Mouse (Mus musculus): ENCODE measurements around the gene Col4a2. TPM values are rescaled to one million over a fixed set of nuclear protein-coding genes. Genes with fewer than 3 reads are reported as not detected.
A peak's percentile ranks its signal among the peaks of the same experiment; 100 is the strongest.

Gene Col4a2
- polyA plus RNA-seq, 1 experiment from 2014 or later = 26.5 TPM

DNA sequence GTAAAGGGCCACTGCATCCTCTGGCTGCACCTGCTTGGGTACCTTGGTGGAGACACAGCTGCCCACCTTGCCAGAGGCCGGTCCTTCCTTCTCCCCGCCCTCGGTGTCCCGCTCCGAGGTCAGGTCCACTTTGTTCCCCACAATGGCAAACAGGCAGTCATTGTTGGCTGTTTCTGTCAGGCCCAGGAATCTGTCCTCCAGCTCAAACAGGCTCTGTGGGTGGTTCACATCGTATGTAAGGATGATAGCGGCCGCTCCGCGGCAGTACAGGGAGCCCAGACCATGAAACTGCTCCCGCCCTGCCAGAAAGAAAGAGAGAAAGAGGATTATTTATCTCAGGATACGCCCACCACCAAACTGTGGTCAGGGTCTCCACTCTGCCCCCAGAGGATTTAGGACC is 141.6 kb downstream of the Col4a2 start:
- no peaks in the 10 kb centered on the region for H3K9me3 ChIP-seq (ENCODE audit: control insufficient read depth, low read length)
- peaks cover 8% of the 10 kb centered on the region; the same call in 1 of the 2 replicates for H3K4me1 ChIP-seq (ENCODE audit: control insufficient read depth, insufficient read depth, low read length)
- H3K9ac ChIP-seq (ENCODE audit: low read length) = no peak overlapping the region
- no peak overlapping the region for H3K27ac ChIP-seq (replicated peaks; ENCODE audit: low read depth, low read length)
- H3K4me3 ChIP-seq (ENCODE audit: low read depth, low read length) = no peak overlapping the region
- H3K4me2 ChIP-seq (ENCODE audit: low read depth, severe bottlenecking) = no peak overlapping the region
- DNase-seq (ENCODE audit: low spot score) (no peak), ATAC-seq (ENCODE audit: insufficient number of reproducible peaks, low FRiP score, low TSS enrichment, low read depth) (no peak)
- no peaks in the 10 kb centered on the region for H3K27me3 ChIP-seq (ENCODE audit: control insufficient read depth, insufficient read depth, low read length)
- 79% methylated on average over 12 of the region's 12 CpGs for WGBS
- no peaks in the 10 kb centered on the region for H3K36me3 ChIP-seq (ENCODE audit: control insufficient read depth, insufficient read depth, low read length)

GRCm38 (mm10) chr8:11457278-11457677 is 144.7 kb downstream of the Col4a2 start:
- no peak for DNase-seq (ENCODE audit: low spot score)
- no peak for ATAC-seq (ENCODE audit: insufficient number of reproducible peaks, low FRiP score, low TSS enrichment, low read depth)
- no peak overlapping the region for H3K27ac ChIP-seq (replicated peaks; ENCODE audit: low read depth, low read length)
- H3K4me3 ChIP-seq (ENCODE audit: low read depth, low read length) = no peak overlapping the region
- no peaks in the 10 kb centered on the region for H3K27me3 ChIP-seq (ENCODE audit: control insufficient read depth, insufficient read depth, low read length)
- no peak overlapping the region for H3K4me2 ChIP-seq (ENCODE audit: low read depth, severe bottlenecking)
- WGBS = 77% methylated on average over 3 of the region's 3 CpGs
- peaks cover 8% of the 10 kb centered on the region; the same call in 1 of the 2 replicates for H3K4me1 ChIP-seq (ENCODE audit: control insufficient read depth, insufficient read depth, low read length)
- no peaks in the 10 kb centered on the region for H3K36me3 ChIP-seq (ENCODE audit: control insufficient read depth, insufficient read depth, low read length)
- H3K9me3 ChIP-seq (ENCODE audit: control insufficient read depth, low read length) = no peaks in the 10 kb centered on the region
- H3K9ac ChIP-seq (ENCODE audit: low read length) = no peak overlapping the region

DNA sequence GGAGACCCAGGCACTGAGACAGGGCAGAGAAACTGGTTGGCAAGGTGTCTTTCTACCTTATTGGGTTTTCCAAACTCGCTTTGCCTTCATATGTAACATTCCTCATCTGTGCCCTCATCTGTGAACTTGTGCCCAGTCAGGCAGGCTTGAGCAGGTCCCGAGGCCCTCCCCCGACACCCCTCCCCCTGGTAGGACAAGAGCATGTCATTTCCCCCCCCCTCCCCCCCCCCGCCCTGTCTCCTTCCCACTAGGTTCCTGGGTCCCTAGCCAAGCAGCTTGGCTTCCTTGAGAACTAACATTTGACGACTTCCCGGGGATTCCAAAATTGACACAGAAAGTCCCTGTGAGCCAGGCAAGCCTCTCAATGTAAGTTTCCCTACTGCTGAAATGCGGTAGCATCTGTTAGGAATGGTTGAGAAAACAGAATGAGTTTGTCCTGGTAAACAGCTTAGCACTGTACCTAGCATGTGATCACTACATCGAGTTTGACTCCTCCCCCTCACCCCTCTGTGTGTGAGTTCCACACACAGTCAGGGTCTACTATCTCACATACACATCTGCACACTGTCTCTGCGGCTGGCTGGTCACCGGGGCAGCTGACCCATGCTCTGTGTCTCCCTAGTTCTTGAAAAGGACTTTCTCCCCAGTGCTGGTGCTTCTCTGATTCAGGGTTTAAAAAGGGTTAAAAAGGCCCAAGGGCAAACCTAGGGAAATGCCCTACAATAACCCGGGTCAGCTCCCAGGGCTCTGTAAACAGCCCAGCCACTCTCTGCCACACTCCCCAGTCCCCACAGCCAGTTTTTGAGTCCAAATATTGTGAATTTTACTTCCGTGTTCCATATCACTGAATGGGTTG is 145.6 kb downstream of the Col4a2 start:
- Histone ChIP-seq H3K4me1 (ENCODE audit: control insufficient read depth, insufficient read depth, low read length) (peaks cover 8% of the 10 kb centered on the region; the same call in 1 of the 2 replicates), H3K4me2 (ENCODE audit: low read depth, severe bottlenecking) (no peak overlapping the region), H3K9me3 (ENCODE audit: control insufficient read depth, low read length) (no peaks in the 10 kb centered on the region), H3K27me3 (ENCODE audit: control insufficient read depth, insufficient read depth, low read length) (no peaks in the 10 kb centered on the region), H3K9ac (ENCODE audit: low read length) (no peak overlapping the region), H3K4me3 (ENCODE audit: low read depth, low read length) (no peak overlapping the region), H3K36me3 (ENCODE audit: control insufficient read depth, insufficient read depth, low read length) (no peaks in the 10 kb centered on the region), H3K27ac (replicated peaks; ENCODE audit: low read depth, low read length) (no peak overlapping the region)
- WGBS = 46% methylated on average over 11 of the region's 12 CpGs
- DNase-seq (ENCODE audit: low spot score) (no peak), ATAC-seq (ENCODE audit: insufficient number of reproducible peaks, low FRiP score, low TSS enrichment, low read depth) (no peak)

GRCm38 (mm10) chr8:11459016-11459415 is 146.4 kb downstream of the Col4a2 start:
- H3K4me3 ChIP-seq (ENCODE audit: low read depth, low read length) = no peak overlapping the region
- DNase-seq (ENCODE audit: low spot score) (no peak), ATAC-seq (ENCODE audit: insufficient number of reproducible peaks, low FRiP score, low TSS enrichment, low read depth) (0 out of 2 replicates have a peak, but pooled peaks have one; percentile 54)
- H3K27ac ChIP-seq (replicated peaks; ENCODE audit: low read depth, low read length) = no peak overlapping the region
- no peak overlapping the region for H3K9ac ChIP-seq (ENCODE audit: low read length)
- H3K27me3 ChIP-seq (ENCODE audit: control insufficient read depth, insufficient read depth, low read length) = no peaks in the 10 kb centered on the region
- 43% methylated on average over 5 of the region's 5 CpGs for WGBS
- H3K4me1 ChIP-seq (ENCODE audit: control insufficient read depth, insufficient read depth, low read length) = peaks cover 8% of the 10 kb centered on the region; the same call in 1 of the 2 replicates
- no peaks in the 10 kb centered on the region for H3K9me3 ChIP-seq (ENCODE audit: control insufficient read depth, low read length)
- H3K4me2 ChIP-seq (ENCODE audit: low read depth, severe bottlenecking) = no peak overlapping the region
- H3K36me3 ChIP-seq (ENCODE audit: control insufficient read depth, insufficient read depth, low read length) = no peaks in the 10 kb centered on the region

DNA sequence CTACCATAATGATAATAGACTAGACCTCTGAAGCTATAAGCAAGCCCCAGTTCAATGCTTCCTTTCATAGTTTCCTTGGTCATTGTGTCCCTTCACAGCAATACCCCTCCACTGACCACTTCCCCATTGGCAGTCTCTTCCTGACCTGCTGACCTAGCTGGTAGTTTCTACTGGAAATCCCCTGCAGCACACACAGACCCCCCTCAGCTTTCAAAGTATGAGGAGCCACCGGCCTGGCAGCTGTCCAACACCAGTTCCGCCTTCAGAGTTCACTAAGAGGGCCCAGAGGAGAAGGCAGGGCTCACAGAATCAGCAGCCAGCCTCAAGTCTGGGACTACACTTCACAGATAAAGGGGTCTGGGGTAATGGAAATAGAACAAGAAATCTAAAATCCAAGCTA is 148.3 kb downstream of the Col4a2 start:
- H3K4me3 ChIP-seq (ENCODE audit: low read depth, low read length) = no peak overlapping the region
- no peaks in the 10 kb centered on the region for H3K36me3 ChIP-seq (ENCODE audit: control insufficient read depth, insufficient read depth, low read length)
- H3K27me3 ChIP-seq (ENCODE audit: control insufficient read depth, insufficient read depth, low read length) = no peaks in the 10 kb centered on the region
- no peak overlapping the region for H3K9ac ChIP-seq (ENCODE audit: low read length)
- whole genome bisulfite sequencing = 69% methylated on average over 2 of the region's 2 CpGs
- H3K9me3 ChIP-seq (ENCODE audit: control insufficient read depth, low read length) = no peaks in the 10 kb centered on the region
- no peak overlapping the region for H3K27ac ChIP-seq (replicated peaks; ENCODE audit: low read depth, low read length)
- H3K4me1 ChIP-seq (ENCODE audit: control insufficient read depth, insufficient read depth, low read length) = peaks cover 8% of the 10 kb centered on the region; the same call in 1 of the 2 replicates
- no peak overlapping the region for H3K4me2 ChIP-seq (ENCODE audit: low read depth, severe bottlenecking)
- no peak for ATAC-seq (ENCODE audit: insufficient number of reproducible peaks, low FRiP score, low TSS enrichment, low read depth)
- DNase-seq (ENCODE audit: low spot score) = no peak

DNA sequence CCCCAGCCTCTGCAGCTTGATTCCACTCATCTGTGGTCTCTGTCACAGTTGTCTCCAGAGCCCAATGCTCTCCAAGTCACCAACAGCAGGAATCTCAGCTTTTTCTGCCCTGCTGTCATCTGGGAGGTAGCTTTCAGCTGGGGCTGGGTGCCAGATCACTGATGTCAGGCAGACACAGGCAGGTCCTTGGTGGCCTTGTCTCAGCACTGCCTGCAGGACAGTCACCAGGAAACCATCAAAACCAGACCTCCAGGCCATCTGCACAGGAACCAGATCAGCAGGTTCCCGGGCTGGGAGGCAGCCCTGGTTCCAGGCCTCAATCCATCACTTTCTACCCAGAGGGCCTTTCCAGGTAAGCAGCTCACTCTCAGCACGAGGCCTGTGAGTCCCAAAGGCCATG is 149.2 kb downstream of the Col4a2 start:
- no peak for DNase-seq (ENCODE audit: low spot score)
- Histone ChIP-seq H3K9ac (ENCODE audit: low read length) (no peak overlapping the region), H3K36me3 (ENCODE audit: control insufficient read depth, insufficient read depth, low read length) (no peaks in the 10 kb centered on the region), H3K4me1 (ENCODE audit: control insufficient read depth, insufficient read depth, low read length) (peaks cover 8% of the 10 kb centered on the region; the same call in 1 of the 2 replicates), H3K9me3 (ENCODE audit: control insufficient read depth, low read length) (no peaks in the 10 kb centered on the region), H3K4me3 (ENCODE audit: low read depth, low read length) (no peak overlapping the region), H3K4me2 (ENCODE audit: low read depth, severe bottlenecking) (no peak overlapping the region), H3K27me3 (ENCODE audit: control insufficient read depth, insufficient read depth, low read length) (no peaks in the 10 kb centered on the region), H3K27ac (replicated peaks; ENCODE audit: low read depth, low read length) (no peak overlapping the region)
- 41% methylated on average over 2 of the region's 2 CpGs for WGBS
- no peak for ATAC-seq (ENCODE audit: insufficient number of reproducible peaks, low FRiP score, low TSS enrichment, low read depth)

DNA sequence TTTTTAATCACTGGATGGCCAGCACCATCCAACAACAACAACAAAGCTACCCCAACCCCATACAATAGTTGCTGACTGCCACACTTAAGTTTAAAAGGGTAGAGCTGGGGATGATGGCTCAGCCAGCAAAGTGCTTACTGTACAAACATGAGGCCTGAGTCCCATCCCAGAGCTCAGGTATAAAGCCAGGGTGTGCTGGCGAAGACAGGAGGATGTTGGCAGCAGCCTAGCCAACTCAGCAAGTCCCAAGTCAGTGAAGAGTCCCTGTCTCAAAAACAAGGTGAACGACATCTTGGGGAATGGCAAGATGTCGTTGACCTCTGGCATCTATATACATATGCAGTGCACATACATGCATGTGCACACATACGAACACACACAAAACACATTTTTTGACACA is 150.0 kb downstream of the Col4a2 start:
- Histone ChIP-seq H3K9ac (ENCODE audit: low read length) (no peak overlapping the region), H3K4me1 (ENCODE audit: control insufficient read depth, insufficient read depth, low read length) (peaks cover 8% of the 10 kb centered on the region; the same call in 1 of the 2 replicates), H3K4me2 (ENCODE audit: low read depth, severe bottlenecking) (no peak overlapping the region), H3K4me3 (ENCODE audit: low read depth, low read length) (no peak overlapping the region), H3K27me3 (ENCODE audit: control insufficient read depth, insufficient read depth, low read length) (no peaks in the 10 kb centered on the region), H3K9me3 (ENCODE audit: control insufficient read depth, low read length) (no peaks in the 10 kb centered on the region), H3K27ac (replicated peaks; ENCODE audit: low read depth, low read length) (no peak overlapping the region), H3K36me3 (ENCODE audit: control insufficient read depth, insufficient read depth, low read length) (no peaks in the 10 kb centered on the region)
- ATAC-seq (ENCODE audit: insufficient number of reproducible peaks, low FRiP score, low TSS enrichment, low read depth) (no peak), DNase-seq (ENCODE audit: low spot score) (no peak)
- WGBS = 93% methylated on average over 4 of the region's 4 CpGs

- H3K4me2 ChIP-seq (ENCODE audit: low read depth, severe bottlenecking) = no peak overlapping the region
These were observed 150.9 kb downstream of the Col4a2 start for GRCm38 (mm10) chr8:11463541-11463888.

More at GRCm38 (mm10) chr8:11463541-11463888, 150.9 kb downstream of the Col4a2 start:
- H3K27ac ChIP-seq (replicated peaks; ENCODE audit: low read depth, low read length) = no peak overlapping the region
- DNase-seq (ENCODE audit: low spot score) (no peak), ATAC-seq (ENCODE audit: insufficient number of reproducible peaks, low FRiP score, low TSS enrichment, low read depth) (no peak)
- H3K9ac ChIP-seq (ENCODE audit: low read length) = no peak overlapping the region
- H3K4me3 ChIP-seq (ENCODE audit: low read depth, low read length) = no peak overlapping the region
- no peaks in the 10 kb centered on the region for H3K27me3 ChIP-seq (ENCODE audit: control insufficient read depth, insufficient read depth, low read length)
- WGBS = 91% methylated on average over 2 of the region's 2 CpGs
- H3K36me3 ChIP-seq (ENCODE audit: control insufficient read depth, insufficient read depth, low read length) = no peaks in the 10 kb centered on the region
- peaks cover 5% of the 10 kb centered on the region; the same call in 1 of the 2 replicates for H3K4me1 ChIP-seq (ENCODE audit: control insufficient read depth, insufficient read depth, low read length)
- H3K9me3 ChIP-seq (ENCODE audit: control insufficient read depth, low read length) = no peaks in the 10 kb centered on the region
